Mouse (Mus musculus) CD4-positive, CD25-positive, alpha-beta regulatory T cell, adult 2 months (primary cell): Measurements from ENCODE around the gene Cxcl2.

Source experiments
- DNase-seq: peaks from one replicate; pipeline ENCODE4 v3.0.0-alpha.2; 2012; ENCODE audit warnings: low read depth, low spot score

Gene Cxcl2

GRCm38 (mm10) chr5:90894231-90894630 lies 9.4 kb upstream of the Cxcl2 start:
- DNase-seq = no peak

GRCm38 (mm10) chr5:90897429-90897828 lies 6.2 kb upstream of the Cxcl2 start:
- no peak for DNase-seq

- no peak for DNase-seq
Measured at GRCm38 (mm10) chr5:90899308-90899707, 4.4 kb upstream of the Cxcl2 start.

- DNase-seq = no peak
Measured at GRCm38 (mm10) chr5:90900147-90900546, 3.5 kb upstream of the Cxcl2 start.

GRCm38 (mm10) chr5:90900688-90901087 lies 3.0 kb upstream of the Cxcl2 start:
- no peak for DNase-seq

GRCm38 (mm10) chr5:90902380-90903260 lies 1.1 kb upstream of the Cxcl2 start:
- peak; percentile 53 for DNase-seq

- peak; percentile 85 for DNase-seq
Measured at GRCm38 (mm10) chr5:90908983-90909382, 5.3 kb downstream of the Cxcl2 start.

- DNase-seq = no peak
Measured at GRCm38 (mm10) chr5:90919495-90919894, 15.8 kb downstream of the Cxcl2 start.

GRCm38 (mm10) chr5:90922958-90923357 lies 19.3 kb downstream of the Cxcl2 start:
- DNase-seq = no peak

- DNase-seq = peak; percentile 22
Measured at GRCm38 (mm10) chr5:90930546-90930945, 26.9 kb downstream of the Cxcl2 start.

- DNase-seq = peak; percentile 87
Measured at GRCm38 (mm10) chr5:90930971-90931851, 27.5 kb downstream of the Cxcl2 start, which contains the start of gene Mthfd2l. Gene Mthfd2l (plus strand): TSS chr5:90931117.

- no peak for DNase-seq
Measured at GRCm38 (mm10) chr5:90931911-90932310, 28.2 kb downstream of the Cxcl2 start.

- no peak for DNase-seq
Measured at GRCm38 (mm10) chr5:90936706-90937105, 33.0 kb downstream of the Cxcl2 start.

GRCm38 (mm10) chr5:90945453-90945852 lies 41.8 kb downstream of the Cxcl2 start:
- no peak for DNase-seq

- no peak for DNase-seq
Measured at GRCm38 (mm10) chr5:90949499-90949898, 45.8 kb downstream of the Cxcl2 start.

- DNase-seq = peak; percentile 59
Measured at GRCm38 (mm10) chr5:90951475-90951874, 47.8 kb downstream of the Cxcl2 start.

GRCm38 (mm10) chr5:90952731-90953481 lies 49.2 kb downstream of the Cxcl2 start:
- DNase-seq = peak; percentile 63
